Mouse (Mus musculus) brain, embryonic 14.5 days (tissue): ENCODE measurements at regions not wholly inside any gene's neighbourhood (a gene's known extent, or its start where the extent isn't known, plus 50 kb on each side); places are given as distances from the start of the nearest gene placed in this dataset.

ENCODE experiments used
- CTCF ChIP-seq: fragments of 200-500 bp; IDR thresholded peaks from 2 replicates; pipeline ENCODE4 v1.5.1; 2012; ENCODE audit warnings: inconsistent platforms, mild to moderate bottlenecking, moderate library complexity, borderline replicate concordance; ENCODE audit not compliant: insufficient read depth, insufficient read length; ENCODE audit errors: extremely low read depth
- POLR2A ChIP-seq: fragments of 200-500 bp; IDR thresholded peaks from 2 replicates; pipeline ENCODE4 v1.6.1; 2012; ENCODE audit warnings: mild to moderate bottlenecking, inconsistent platforms, borderline replicate concordance; ENCODE audit not compliant: poor library complexity, insufficient read depth, insufficient read length, severe bottlenecking; ENCODE audit errors: extremely low read depth

DNA sequence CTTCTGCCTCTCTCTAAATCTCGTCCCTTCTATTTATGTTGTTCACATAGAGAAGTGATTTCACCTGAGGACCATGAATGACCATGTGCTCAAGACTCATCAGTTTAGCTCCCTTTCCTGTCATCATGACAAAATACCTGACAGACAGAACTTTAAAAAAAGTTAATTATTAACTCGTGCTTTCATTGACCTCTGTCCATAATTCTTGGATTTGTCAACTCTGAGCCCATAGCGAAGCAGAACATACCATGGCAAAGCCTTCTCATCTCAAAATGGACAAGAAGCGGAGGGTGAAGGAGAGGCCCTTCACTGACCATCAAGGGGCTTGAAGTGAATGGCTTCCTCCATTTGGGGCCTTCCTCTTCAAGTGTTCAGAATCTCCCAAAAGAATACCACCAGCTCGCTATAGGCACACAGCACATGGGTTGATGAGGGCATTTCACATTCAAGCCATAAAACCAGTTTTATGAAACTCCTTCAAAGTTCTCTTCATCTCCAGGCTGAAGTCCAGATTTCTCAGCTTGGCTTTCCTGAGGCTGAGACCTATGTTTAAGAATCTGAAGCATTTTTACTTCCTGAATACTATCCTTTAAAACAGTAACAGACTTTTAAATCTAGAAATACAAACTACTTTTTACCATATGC lies 144.0 kb upstream of the P2ry1 start:
- no peak for TF ChIP-seq POLR2A
- TF ChIP-seq CTCF: no peak
